Mouse (Mus musculus) thymus, adult 2 months (tissue): ENCODE measurements around the gene Hoxc8.

Source experiments
- CTCF ChIP-seq: fragments of 200-500 bp; IDR thresholded peaks from 2 replicates; pipeline ENCODE4 v1.5.1; 2012; ENCODE audit warnings: mild to moderate bottlenecking, control low read depth, low read length, moderate library complexity, borderline replicate concordance; ENCODE audit not compliant: control insufficient read depth, poor library complexity, insufficient read depth; ENCODE audit errors: extremely low read depth
- POLR2A ChIP-seq: fragments of 200-500 bp; IDR thresholded peaks from 2 replicates; pipeline ENCODE4 v1.6.1; 2012; ENCODE audit warnings: mild to moderate bottlenecking, low read length, control low read depth, moderate library complexity; ENCODE audit not compliant: control insufficient read depth, poor library complexity, insufficient read depth; ENCODE audit errors: extremely low read depth

GRCm38 (mm10) chr15:103000501-103000901, 10.1 kb downstream of the Hoxc8 start:
- TF ChIP-seq POLR2A = no peak
- TF ChIP-seq CTCF = no peak
